Mouse (Mus musculus) kidney, adult 11 months (tissue): ENCODE measurements around the gene Bptf.
"Not testable (repeated sequence)": the region's sequence is repeated elsewhere in the genome, so short reads cannot be mapped to it uniquely, and the experiment has no call there.

Experiments used
- DNase-seq: peaks from one replicate; pipeline ENCODE4 v3.0.0; 2022

Gene Bptf

DNA sequence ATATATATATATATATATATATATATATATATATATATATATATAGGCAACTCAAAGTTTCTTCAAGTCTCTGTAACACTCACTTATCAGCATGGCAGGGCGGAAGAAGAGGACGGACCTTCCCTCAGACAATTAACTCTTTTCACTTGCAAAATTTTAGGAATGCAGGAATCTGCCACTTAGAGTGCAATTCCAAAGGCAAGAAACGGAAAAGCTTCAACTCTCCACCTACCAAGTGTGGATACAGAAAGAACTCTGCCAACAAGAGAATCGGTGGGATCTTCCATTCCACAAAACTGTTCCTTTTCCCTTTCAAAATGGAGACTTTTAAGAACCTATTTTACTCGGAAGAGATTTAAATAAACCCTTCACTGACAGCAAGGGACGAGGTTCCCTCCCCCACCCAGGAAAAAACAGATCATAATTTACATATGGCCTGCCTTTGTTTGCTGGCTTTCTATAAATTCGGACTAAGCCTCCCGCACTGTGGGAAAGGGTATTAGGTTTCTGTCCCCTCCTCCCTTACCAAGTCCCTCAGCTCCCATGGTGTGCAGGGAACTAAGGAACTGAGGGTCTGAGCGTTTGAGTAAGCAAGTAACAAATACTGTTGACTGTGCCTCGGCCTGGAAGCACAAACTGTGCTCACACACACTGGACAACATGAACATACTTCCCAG, 17.9 kb downstream of the Bptf start:
- DNase-seq: no peak

DNA sequence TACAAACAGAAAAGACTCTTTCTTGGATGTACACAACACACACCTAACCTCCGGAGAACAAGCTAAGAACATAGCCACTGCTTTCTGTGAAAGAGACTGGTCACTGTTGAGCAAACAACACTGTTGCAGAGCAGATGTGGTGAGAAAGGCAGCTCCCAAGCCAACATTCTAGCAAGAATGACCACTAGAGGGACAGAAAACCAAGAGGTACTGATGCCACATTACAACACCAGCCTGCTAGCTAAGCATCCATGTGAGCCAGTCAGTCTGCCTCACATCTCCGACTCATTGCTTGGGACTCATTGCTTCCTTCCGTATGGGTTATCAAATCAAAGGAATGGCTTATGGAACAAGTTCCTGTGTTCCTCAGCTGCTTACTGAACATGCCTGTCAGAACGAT, 18.8 kb downstream of the Bptf start:
- DNase-seq: no peak

- no peak for DNase-seq
Measured at GRCm38 (mm10) chr11:107109669-107110068, 22.3 kb downstream of the Bptf start.

- DNase-seq: no peak
Measured at GRCm38 (mm10) chr11:107108892-107109291, 23.0 kb downstream of the Bptf start.

DNA sequence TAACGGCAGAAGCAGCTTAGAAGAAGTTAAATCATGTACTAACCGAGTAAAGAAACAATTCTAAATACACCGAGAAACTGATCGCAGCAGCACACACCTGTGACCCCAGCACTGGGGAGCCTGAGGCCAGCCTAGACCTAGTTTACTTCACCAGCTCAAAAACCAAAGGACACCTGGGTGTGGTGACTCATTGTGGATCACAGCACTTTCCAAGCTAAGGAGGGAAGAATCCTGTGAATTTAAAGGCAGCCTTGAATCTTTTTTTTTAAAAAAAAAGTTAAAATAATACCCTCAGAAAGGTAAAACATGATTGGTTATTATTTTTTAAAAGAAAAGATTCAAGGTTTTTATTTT, 24.2 kb downstream of the Bptf start:
- no peak for DNase-seq

GRCm38 (mm10) chr11:107106978-107107724, 24.8 kb downstream of the Bptf start:
- no peak for DNase-seq

- no peak for DNase-seq
Measured at GRCm38 (mm10) chr11:107106461-107106860, 25.5 kb downstream of the Bptf start.

- peak; percentile 45 for DNase-seq
Measured at GRCm38 (mm10) chr11:107105227-107105626, 26.7 kb downstream of the Bptf start.

GRCm38 (mm10) chr11:107103736-107104135, 28.2 kb downstream of the Bptf start:
- DNase-seq: no peak

GRCm38 (mm10) chr11:107103224-107103589, 28.7 kb downstream of the Bptf start:
- DNase-seq: no peak

DNA sequence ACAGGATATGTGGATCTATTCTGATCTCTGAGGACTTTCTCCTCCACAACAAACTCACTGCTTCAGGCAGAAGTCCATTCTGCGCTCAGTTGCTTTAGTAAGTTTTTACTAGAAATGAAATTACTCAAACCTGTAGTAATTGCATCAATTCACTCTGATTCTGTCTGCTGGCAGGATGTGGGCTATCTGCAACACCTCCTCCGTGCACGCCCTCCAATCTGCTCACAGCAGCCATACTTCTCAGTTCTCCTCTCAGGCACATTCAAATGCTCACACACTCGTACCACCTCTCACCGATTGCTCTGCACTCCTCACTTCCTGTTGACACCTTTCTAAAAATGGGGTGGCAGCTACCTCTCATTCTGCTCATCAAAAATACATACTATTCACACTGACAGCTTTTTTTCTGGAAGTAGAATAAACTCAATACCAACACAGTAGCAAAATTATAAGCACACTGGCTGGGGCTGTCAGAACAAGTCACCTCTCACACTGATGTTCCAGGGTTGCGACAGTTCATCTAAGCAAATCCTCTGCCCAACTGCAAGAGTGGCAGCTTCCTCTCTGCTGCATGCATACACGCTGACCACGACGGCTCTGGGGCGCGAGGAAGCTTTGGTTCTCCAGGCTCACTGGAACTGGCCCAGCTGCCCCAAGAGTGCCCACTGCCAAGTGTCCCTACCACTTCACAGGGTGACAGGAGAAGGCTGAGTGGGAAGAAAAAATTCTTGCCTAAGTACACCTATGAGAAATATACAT, 29.3 kb downstream of the Bptf start:
- DNase-seq: no peak

GRCm38 (mm10) chr11:107096973-107097372, 35.0 kb downstream of the Bptf start:
- no peak for DNase-seq

DNA sequence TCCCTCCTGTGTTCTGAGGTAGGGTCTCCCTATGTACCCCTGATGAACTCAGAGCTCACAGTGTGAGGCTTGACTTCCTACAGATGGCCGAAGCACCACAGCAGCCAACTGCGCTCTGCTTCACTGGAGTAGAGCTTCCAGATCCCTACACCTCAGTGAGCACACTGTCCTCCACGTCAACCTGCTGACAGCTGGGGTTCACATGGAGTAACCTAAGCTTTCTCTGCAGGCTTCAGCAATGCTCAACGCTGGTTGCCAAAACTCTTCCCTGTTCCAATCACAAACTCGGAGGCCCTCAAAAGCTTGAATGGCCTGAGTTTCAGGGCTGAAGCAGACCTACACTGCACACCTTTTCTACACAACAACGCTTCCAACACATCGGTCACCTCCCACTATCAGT, 38.1 kb downstream of the Bptf start:
- DNase-seq: no peak

DNA sequence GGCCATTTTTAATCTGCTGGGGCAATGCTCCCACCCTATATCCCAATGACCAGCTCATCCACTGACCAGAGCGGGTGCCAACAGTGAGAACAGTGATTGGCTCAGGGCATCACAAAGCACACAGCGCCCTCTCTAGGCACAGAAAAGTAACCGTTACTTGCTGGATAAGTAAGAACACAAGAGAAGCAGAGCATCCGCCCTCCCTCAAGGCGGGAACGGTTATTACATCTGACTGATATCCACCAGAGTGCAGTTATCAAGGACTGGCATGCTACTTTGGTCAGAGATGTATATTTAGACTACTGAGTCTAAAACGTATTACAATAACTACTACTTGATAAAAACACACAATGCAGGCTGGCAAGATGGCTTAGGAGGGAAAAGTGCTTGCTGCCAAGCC, 39.3 kb downstream of the Bptf start:
- no peak for DNase-seq

- no peak for DNase-seq
Measured at GRCm38 (mm10) chr11:107085866-107086265, 46.1 kb downstream of the Bptf start.

DNA sequence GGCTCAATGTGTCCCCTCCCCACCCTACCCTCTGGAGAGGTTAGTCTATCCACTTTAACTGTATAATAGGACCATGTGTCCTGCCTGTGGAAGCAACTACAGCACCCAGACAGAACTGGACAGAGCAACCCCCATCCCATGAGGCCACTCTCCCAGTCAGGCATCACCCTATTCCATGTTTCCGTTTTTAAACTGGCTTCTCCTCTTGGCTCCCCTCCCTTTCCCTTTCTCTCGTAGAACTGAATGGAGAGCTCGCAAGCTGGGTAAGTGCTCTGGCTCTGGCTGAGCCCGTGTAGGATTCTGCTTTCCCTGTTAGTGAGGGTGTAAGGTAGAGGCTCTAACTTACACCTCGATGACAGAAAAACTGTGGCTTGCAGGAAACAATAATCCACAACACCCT, 48.4 kb downstream of the Bptf start:
- no peak for DNase-seq

GRCm38 (mm10) chr11:107065216-107065785, 66.6 kb downstream of the Bptf start:
- DNase-seq: peak; percentile 26

DNA sequence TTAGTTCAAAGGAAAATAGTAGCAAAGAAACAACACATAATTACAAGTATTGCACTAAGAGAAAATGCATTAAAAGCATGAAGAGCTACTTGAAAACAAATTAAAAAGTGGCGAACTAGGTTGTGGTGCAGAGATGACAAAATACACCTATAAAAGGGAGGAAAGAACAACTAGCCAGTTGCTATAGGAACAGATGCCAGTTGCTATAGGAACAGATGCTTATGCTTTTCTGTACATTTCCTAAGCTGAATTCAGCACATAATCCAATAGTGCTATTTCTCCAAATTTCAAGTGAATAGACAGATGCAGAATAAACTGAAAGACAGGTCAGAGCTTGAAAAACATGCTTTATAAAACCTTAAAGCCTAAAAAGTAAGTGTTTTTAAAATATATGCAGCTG, 67.3 kb downstream of the Bptf start:
- DNase-seq: no peak

- DNase-seq: no peak
Measured at GRCm38 (mm10) chr11:107063067-107063466, 68.9 kb downstream of the Bptf start.

GRCm38 (mm10) chr11:107060941-107061340, 71.0 kb downstream of the Bptf start:
- no peak for DNase-seq

DNA sequence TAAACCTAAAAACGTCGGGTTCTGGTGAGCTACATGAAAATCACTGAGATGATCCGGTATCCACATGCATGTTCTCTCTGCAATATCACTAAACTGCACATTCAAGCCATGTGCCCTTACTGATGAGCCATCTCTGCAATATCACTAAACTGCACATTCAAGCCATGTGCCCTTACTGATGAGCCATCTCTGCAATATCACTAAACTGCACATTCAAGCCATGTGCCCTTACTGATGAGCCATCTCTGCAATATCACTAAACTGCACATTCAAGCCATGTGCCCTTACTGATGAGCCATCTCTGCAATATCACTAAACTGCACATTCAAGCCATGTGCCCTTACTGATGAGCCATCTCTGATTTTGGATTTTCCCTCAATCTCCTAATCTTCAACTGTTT, 72.3 kb downstream of the Bptf start:
- DNase-seq: not testable (repeated sequence)

- no peak for DNase-seq
Measured at GRCm38 (mm10) chr11:107057391-107057790, 74.5 kb downstream of the Bptf start.

DNA sequence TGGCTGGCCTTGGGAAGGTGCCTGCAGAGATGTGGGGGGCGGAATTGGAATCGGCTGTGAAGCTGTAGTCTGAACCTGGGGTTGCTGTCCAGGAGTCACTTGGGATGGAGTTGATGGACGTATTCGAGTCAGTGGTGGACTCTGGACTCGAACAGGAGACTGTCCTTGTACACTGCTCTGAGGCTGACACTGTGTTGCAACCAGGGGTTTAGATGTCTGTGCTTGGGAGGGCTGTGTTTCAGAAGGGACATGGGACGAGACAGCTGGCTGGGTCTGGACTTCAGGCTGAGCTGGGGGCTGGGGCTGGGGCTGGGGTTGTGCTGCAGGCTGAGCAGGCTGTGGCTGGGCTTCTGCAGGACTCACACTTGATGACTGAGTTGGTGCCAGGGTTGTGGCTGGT, 77.1 kb downstream of the Bptf start:
- DNase-seq: no peak
